Comparison of ENCODE assay signal across 32 mouse cellular contexts in the genomic region with DNA sequence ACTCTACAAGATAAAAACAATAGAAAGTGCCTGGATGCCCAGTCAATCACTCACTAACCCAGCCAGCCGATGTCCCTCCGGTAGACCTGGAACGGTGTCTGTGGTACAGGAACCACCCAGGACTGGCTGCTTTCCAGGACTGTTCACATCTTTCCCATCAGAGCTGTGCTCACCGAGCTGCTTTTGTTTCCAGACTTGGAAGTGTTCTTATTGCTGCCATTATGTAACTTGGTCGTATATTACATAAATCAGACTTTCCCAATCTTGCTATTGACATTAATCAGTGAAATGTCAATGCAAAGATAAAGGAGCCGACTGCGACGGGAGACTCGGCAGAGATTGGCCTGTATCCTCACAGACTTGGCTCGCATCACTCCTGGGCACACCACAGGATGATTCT. TPM values are rescaled to one million over a fixed set of nuclear protein-coding genes. Genes with fewer than 3 reads are reported as not detected.
DNase-seq lines count a peak whose midpoint lies in the region; ATAC-seq and TF ChIP-seq lines count a peak whose summit lies in the region.
"Had no signal": no experiment of that assay in that cellular context is flagged by ENCODE, and none has a peak within 500 bp of the region (broad histone marks: within the 10 kb centered on the region; RNA-seq: fewer than 3 reads in every experiment).

No protein-coding gene starts in this region.

- TF ChIP-seq CTCF in left cerebral cortex, adult 2 months (IDR thresholded peaks at IDR 0.05): no peak

- peak overlapping the region; percentile 44 for H3K27ac ChIP-seq in left cerebral cortex, adult 2 months
- H3K27ac ChIP-seq: forebrain, embryonic 13.5 days; hindbrain, embryonic 12.5 days; kidney, postnatal 0 days; limb, embryonic 10.5 days; limb, embryonic 15.5 days; liver, embryonic 13.5 days; midbrain, embryonic 12.5 days; neural tube, embryonic 13.5 days; stomach, postnatal 0 days had no signal

- no peak for ATAC-seq in CD4-positive, CD25-positive, alpha-beta regulatory T cell, adult 4 months
- ATAC-seq: activated CD4-positive, CD25-positive, alpha-beta regulatory T cell, adult 4 months; forebrain, embryonic 13.5 days; intestine, embryonic 16.5 days had no signal

- no peak overlapping the region for H3K4me3 ChIP-seq in left cerebral cortex, adult 2 months
- H3K4me3 ChIP-seq: erythroblast, embryonic 14.5 days; forebrain, embryonic 13.5 days; hindbrain, embryonic 12.5 days; limb, embryonic 10.5 days; limb, embryonic 15.5 days; liver, embryonic 13.5 days; midbrain, embryonic 12.5 days; neural tube, embryonic 13.5 days had no signal

- DNase-seq in left cerebral cortex, adult 2 months (ENCODE audit: extremely low spot score in 1 of 2, low spot score in 2 of 2): no peak
- no peak for DNase-seq in left cerebral cortex, postnatal 4 days
- peak; percentile 62 for DNase-seq in cerebellum, adult 11 months
- peak; percentile 80 for DNase-seq in cerebellum, adult 9-10 months
- peak; percentile 62 to 73 for DNase-seq in cerebellum, postnatal 36 days
- DNase-seq in thymus, postnatal 14 days: no peak
- DNase-seq in urinary bladder, adult 2 months (ENCODE audit: low spot score): no peak
- DNase-seq: adrenal gland, adult 8-10 months; gastrocnemius, postnatal 25 days; heart, adult 11 months; heart, postnatal 36 days; kidney, adult 8-10 months; kidney, postnatal 4 days; liver, embryonic 13.5 days; lung, adult 2 months; lung, postnatal 36 days; right cerebral cortex, postnatal 4 days; thymus, adult 18-20 months; thymus, postnatal 36 days had no signal

- intact Hi-C loops in left cerebral cortex, adult 2 months (cut with DNase I): no loop called here
- intact Hi-C loops in left cerebral cortex, postnatal 4 days (cut with DNase I): no loop called here

RNA-seq across cellular contexts. Expression of a gene that starts 36.6 kb away (rescaled TPM):
- total RNA-seq in left cerebral cortex, adult 2 months (2021): 1 to 10 TPM in 1 of 2 experiments, under 1 TPM in 1; 0.81 to 1.2 TPM
- 1 to 10 TPM; 2.3 to 2.7 TPM for total RNA-seq in left cerebral cortex, postnatal 4 days (2021)
- polyA plus RNA-seq in CD4-positive, CD25-positive, alpha-beta regulatory T cell, adult 4 months (2017; shearing (Covaris generic)): not detected
- polyA plus RNA-seq in urinary bladder, adult 2 months (2012; rRNA removed): 133 and 156 TPM in 2 replicates
- total RNA-seq: megakaryocyte, adult 5-6 weeks had no signal
- polyA plus RNA-seq: activated CD4-positive, CD25-positive, alpha-beta regulatory T cell, adult 4 months; erythroblast, embryonic 14.5 days had no signal

RNA-seq across cellular contexts. Expression of a gene that starts 50.0 kb away (rescaled TPM):
- total RNA-seq in left cerebral cortex, adult 2 months (2021): 10 to 100 TPM; 10.8 to 11.6 TPM
- total RNA-seq in left cerebral cortex, postnatal 4 days (2021): 1 to 10 TPM; 1.9 to 2.6 TPM
- not detected for polyA plus RNA-seq in CD4-positive, CD25-positive, alpha-beta regulatory T cell, adult 4 months (2017; shearing (Covaris generic))
- polyA plus RNA-seq in urinary bladder, adult 2 months (2012; rRNA removed): 89.1 and 164 TPM in 2 replicates
- polyA plus RNA-seq: activated CD4-positive, CD25-positive, alpha-beta regulatory T cell, adult 4 months; erythroblast, embryonic 14.5 days had no signal

Comparison
In these comparisons a context has a peak if more than half of its experiments do, and no peak if none do; other contexts are left out.
1. DNase-seq: peak in cerebellum, adult 11 months (single experiment), cerebellum, adult 9-10 months (single experiment) and cerebellum, postnatal 36 days (2 of 2); none in left cerebral cortex, adult 2 months (0 of 2), left cerebral cortex, postnatal 4 days (single experiment), thymus, postnatal 14 days (single experiment) and urinary bladder, adult 2 months (single experiment).